Mouse (Mus musculus) embryonic fibroblast, embryonic 13.5 days (primary cell): ENCODE results near the gene Chst11.

Experiments
- CTCF ChIP-seq: IDR thresholded peaks from 2 replicates; pipeline ENCODE4 v1.5.1; 2011; ENCODE audit warnings: mild to moderate bottlenecking, control low read depth, low read length, moderate library complexity, borderline replicate concordance; ENCODE audit not compliant: insufficient read depth
- POLR2A ChIP-seq: IDR thresholded peaks from 2 replicates; pipeline ENCODE4 v1.6.1; 2011; ENCODE audit warnings: low read depth, mild to moderate bottlenecking, control low read depth, low read length, moderate library complexity

- TF ChIP-seq CTCF (no peak), POLR2A (no peak)
Observed at GRCm38 (mm10) chr10:83013984-83014383, 28.7 kb downstream of the Chst11 start.
